Mouse (Mus musculus): Measurements from ENCODE around the gene Pidd1. TPM values are rescaled to one million over a fixed set of nuclear protein-coding genes. Genes with fewer than 3 reads are reported as not detected.
A peak's percentile ranks its signal among the peaks of the same experiment; 100 is the strongest.

Gene Pidd1
- polyA plus RNA-seq, 1 experiment, result 12.4 TPM

GRCm38 (mm10) chr7:141426948-141427730, 16.7 kb downstream of the Pidd1 start:
- no peak overlapping the region for H3K4me3 ChIP-seq (ENCODE audit: insufficient read depth, low read length)
- no peaks in the 10 kb centered on the region for H3K4me1 ChIP-seq (ENCODE audit: control insufficient read depth, insufficient read depth, low read length)
- no peak for TF ChIP-seq CTCF (IDR thresholded peaks at IDR 0.05; ENCODE audit: borderline replicate concordance, insufficient read depth, low read length)
- TF ChIP-seq POLR2A (IDR thresholded peaks at IDR 0.05; ENCODE audit: low read depth, low read length), result no peak
- no peak overlapping the region for H3K27ac ChIP-seq (ENCODE audit: insufficient read depth, low read length)

- TF ChIP-seq POLR2A (IDR thresholded peaks at IDR 0.05; ENCODE audit: low read depth, low read length), result no peak
- no peak for TF ChIP-seq CTCF (IDR thresholded peaks at IDR 0.05; ENCODE audit: borderline replicate concordance, insufficient read depth, low read length)
- Histone ChIP-seq H3K4me1 (ENCODE audit: control insufficient read depth, insufficient read depth, low read length) (no peaks in the 10 kb centered on the region), H3K27ac (ENCODE audit: insufficient read depth, low read length) (no peak overlapping the region), H3K4me3 (ENCODE audit: insufficient read depth, low read length) (no peak overlapping the region)
These were observed 20.0 kb downstream of the Pidd1 start for GRCm38 (mm10) chr7:141423811-141424210.

DNA sequence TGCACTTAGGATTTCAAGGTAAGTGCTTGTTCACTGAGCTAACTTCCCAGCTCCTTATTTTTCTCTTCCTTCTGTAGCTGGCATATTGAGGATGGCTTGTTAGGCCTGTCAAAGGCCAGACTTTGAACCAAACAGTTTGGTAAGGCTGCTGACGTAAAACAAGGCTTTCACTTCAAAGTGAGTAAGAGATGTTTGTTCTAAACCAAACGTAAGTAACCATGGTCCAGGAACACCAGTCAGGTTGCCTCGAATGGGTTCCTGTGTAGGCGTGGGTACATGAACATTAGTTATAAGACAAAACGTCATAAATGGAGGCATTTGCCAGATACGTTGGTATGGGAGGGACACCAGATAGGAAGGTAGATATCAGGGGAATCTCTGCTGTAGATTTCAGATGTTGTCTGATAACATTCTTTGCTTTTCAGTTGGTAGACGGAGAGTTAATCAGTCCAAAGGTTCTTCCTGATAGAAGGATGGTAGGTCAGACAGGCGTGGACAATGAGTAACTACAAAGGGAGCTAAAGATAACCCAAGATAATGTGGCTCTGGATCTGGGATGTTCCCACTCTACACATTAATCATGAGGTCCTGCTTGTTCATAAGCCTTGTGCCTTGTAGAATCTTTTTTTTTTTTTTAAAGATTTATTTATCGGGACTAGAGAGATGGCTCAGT, 23.7 kb downstream of the Pidd1 start:
- no peak overlapping the region for H3K4me3 ChIP-seq (ENCODE audit: insufficient read depth, low read length)
- H3K4me1 ChIP-seq (ENCODE audit: control insufficient read depth, insufficient read depth, low read length), result 0 out of 2 replicates have a peak, but pooled peaks cover 5% of the 10 kb centered on the region
- TF ChIP-seq POLR2A (IDR thresholded peaks at IDR 0.05; ENCODE audit: low read depth, low read length) (no peak), CTCF (IDR thresholded peaks at IDR 0.05; ENCODE audit: borderline replicate concordance, insufficient read depth, low read length) (no peak)
- H3K27ac ChIP-seq (ENCODE audit: insufficient read depth, low read length), result no peak overlapping the region

DNA sequence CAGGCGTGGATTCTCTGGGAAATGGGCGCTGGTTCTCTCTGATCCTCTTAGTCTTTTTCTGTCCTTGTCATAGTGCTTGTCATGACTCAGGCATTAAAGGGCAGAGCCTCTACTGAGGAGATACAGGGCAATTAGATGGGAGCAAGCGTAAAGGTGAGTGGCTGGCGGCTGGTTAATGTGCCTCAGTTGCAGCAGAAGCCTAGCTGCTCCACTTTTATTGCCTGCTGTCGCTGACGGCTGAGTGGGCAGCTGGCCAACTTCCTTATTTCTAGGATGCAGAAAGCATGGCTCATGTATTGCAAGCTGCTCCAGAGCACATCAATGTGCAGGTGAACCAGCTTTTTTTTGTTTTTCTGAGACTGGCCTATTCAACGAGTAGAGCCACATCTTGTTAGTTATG, 24.9 kb downstream of the Pidd1 start:
- Histone ChIP-seq H3K4me3 (ENCODE audit: insufficient read depth, low read length) (no peak overlapping the region), H3K4me1 (ENCODE audit: control insufficient read depth, insufficient read depth, low read length) (0 out of 2 replicates have a peak, but pooled peaks cover 5% of the 10 kb centered on the region), H3K27ac (ENCODE audit: insufficient read depth, low read length) (no peak overlapping the region)
- TF ChIP-seq POLR2A (IDR thresholded peaks at IDR 0.05; ENCODE audit: low read depth, low read length) (no peak), CTCF (IDR thresholded peaks at IDR 0.05; ENCODE audit: borderline replicate concordance, insufficient read depth, low read length) (no peak)

GRCm38 (mm10) chr7:141417731-141418681, 25.8 kb downstream of the Pidd1 start:
- TF ChIP-seq POLR2A (IDR thresholded peaks at IDR 0.05; ENCODE audit: low read depth, low read length), result no peak
- TF ChIP-seq CTCF (IDR thresholded peaks at IDR 0.05; ENCODE audit: borderline replicate concordance, insufficient read depth, low read length), result no peak
- H3K4me1 ChIP-seq (ENCODE audit: control insufficient read depth, insufficient read depth, low read length), result 0 out of 2 replicates have a peak, but pooled peaks cover 5% of the 10 kb centered on the region
- no peak overlapping the region for H3K27ac ChIP-seq (ENCODE audit: insufficient read depth, low read length)
- H3K4me3 ChIP-seq (ENCODE audit: insufficient read depth, low read length), result no peak overlapping the region

- Histone ChIP-seq H3K27ac (ENCODE audit: insufficient read depth, low read length) (no peak overlapping the region), H3K4me3 (ENCODE audit: insufficient read depth, low read length) (no peak overlapping the region), H3K4me1 (ENCODE audit: control insufficient read depth, insufficient read depth, low read length) (0 out of 2 replicates have a peak, but pooled peaks cover 5% of the 10 kb centered on the region)
- 0 out of 2 replicates have a peak, but pooled peaks have one; percentile 11 for TF ChIP-seq POLR2A (IDR thresholded peaks at IDR 0.05; ENCODE audit: low read depth, low read length)
- no peak for TF ChIP-seq CTCF (IDR thresholded peaks at IDR 0.05; ENCODE audit: borderline replicate concordance, insufficient read depth, low read length)
These were observed 27.5 kb downstream of the Pidd1 start for GRCm38 (mm10) chr7:141416144-141416841.

DNA sequence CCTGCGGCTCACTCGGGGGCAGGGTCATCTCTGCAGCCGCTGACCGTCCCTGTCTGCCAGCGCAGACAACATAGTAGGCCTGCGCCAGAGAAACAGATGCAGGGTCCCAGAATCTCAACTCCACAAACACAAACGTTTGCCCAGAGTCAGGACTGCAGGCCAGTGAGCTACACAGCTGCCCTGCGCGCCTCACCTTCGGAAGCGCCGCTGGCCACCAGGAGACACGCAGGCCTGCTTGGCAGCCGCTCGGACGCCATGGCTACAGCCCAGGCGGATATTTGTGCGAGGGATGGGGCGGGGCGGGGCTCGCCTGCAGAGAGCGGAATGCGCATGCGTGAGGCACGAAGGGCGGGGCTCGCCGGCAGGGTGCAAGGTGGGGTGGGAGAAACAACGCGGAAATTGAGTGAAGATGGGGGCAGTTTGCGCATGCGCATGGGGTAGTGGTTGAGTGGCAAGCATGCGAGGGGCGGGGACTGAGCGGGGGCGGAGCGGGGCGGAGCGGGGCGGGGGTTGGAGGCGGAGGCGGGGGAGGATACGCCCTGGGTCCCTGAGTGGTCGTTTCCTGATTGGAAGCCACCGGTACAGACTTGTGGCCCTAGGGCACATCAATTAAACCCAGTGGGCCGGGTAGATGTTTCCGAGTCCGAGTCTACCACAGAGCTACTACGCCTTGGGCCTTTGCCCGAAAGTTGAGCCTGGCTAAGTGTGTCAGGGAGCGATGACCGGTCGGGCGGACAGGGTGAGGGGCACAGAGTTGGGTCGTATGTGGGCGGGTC, 29.8 kb downstream of the Pidd1 start, which contains the start of gene Gatd1:
Gatd1 (minus strand) TSS at position 328 of the 776 bp plus-strand sequence.
- Histone ChIP-seq H3K4me1 (ENCODE audit: control insufficient read depth, insufficient read depth, low read length) (0 out of 2 replicates have a peak, but pooled peaks cover 6% of the 10 kb centered on the region), H3K4me3 (ENCODE audit: insufficient read depth, low read length) (peak within 1 kb of the TSS; percentile 85), H3K27ac (ENCODE audit: insufficient read depth, low read length) (peak within 1 kb of the TSS; percentile 71)
- TF ChIP-seq CTCF (IDR thresholded peaks at IDR 0.05; ENCODE audit: borderline replicate concordance, insufficient read depth, low read length) (no peak), POLR2A (IDR thresholded peaks at IDR 0.05; ENCODE audit: low read depth, low read length) (peak; percentile 97)

GRCm38 (mm10) chr7:141413331-141413730, 30.5 kb downstream of the Pidd1 start:
- 0 out of 2 replicates have a peak, but pooled peaks cover 6% of the 10 kb centered on the region for H3K4me1 ChIP-seq (ENCODE audit: control insufficient read depth, insufficient read depth, low read length)
- peak overlapping the region; percentile 71; the same call in 1 of the 2 replicates for H3K27ac ChIP-seq (ENCODE audit: insufficient read depth, low read length)
- no peak for TF ChIP-seq CTCF (IDR thresholded peaks at IDR 0.05; ENCODE audit: borderline replicate concordance, insufficient read depth, low read length)
- TF ChIP-seq POLR2A (IDR thresholded peaks at IDR 0.05; ENCODE audit: low read depth, low read length), result 0 out of 2 replicates have a peak, but pooled peaks have one; percentile 19
- H3K4me3 ChIP-seq (ENCODE audit: insufficient read depth, low read length), result peak overlapping the region; percentile 85
